Mouse (Mus musculus) liver, embryonic 12.5 days (tissue): ENCODE measurements around the gene Olfr1348. TPM values are rescaled to one million over a fixed set of nuclear protein-coding genes. Genes with fewer than 3 reads are reported as not detected.

Experiments
- polyA plus RNA-seq: library from polyadenylated mRNA; unstranded; fragments of >200 nt; fragmentation: Nextera tagmentation; extraction: Ambion mirVana; gene quantifications from 2 replicates; pipeline ENCODE4 v1.2.1, GENCODE M21; 2016

Gene Olfr1348
- polyA plus RNA-seq, 1 experiment from 2014 or later: not detected

Other genes starting within 250 kb of the Olfr1348 start
- gene Zfp667, start 222.2 kb downstream of the Olfr1348 start, polyA plus RNA-seq: 8.1 and 8.2 TPM in 2 replicates
- 1.6 and 2.1 TPM in 2 replicates for gene Zfp583, start 177.5 kb downstream of the Olfr1348 start, polyA plus RNA-seq
- 0.50 and 0.57 TPM in 2 replicates for gene Gm3854, start 165.0 kb downstream of the Olfr1348 start, polyA plus RNA-seq
- gene Zfp78, start 145.5 kb downstream of the Olfr1348 start, polyA plus RNA-seq: 1.3 TPM in 2 replicates
- 1.7 TPM in 2 replicates for gene Zfp28, start 125.5 kb downstream of the Olfr1348 start, polyA plus RNA-seq
- 0.10 TPM in 1 of 2 replicates, not detected in the other for gene Smim17, start 110.0 kb downstream of the Olfr1348 start, polyA plus RNA-seq
- gene Gm20715, start 98.5 kb downstream of the Olfr1348 start, polyA plus RNA-seq: not detected in 2 replicates
- not detected in 2 replicates for gene Olfr1344, start 70.1 kb downstream of the Olfr1348 start, polyA plus RNA-seq
- gene Olfr1336, start 52.6 kb downstream of the Olfr1348 start, polyA plus RNA-seq: not detected in 2 replicates
- not detected in 2 replicates for gene Olfr1346, start 41.6 kb downstream of the Olfr1348 start, polyA plus RNA-seq
- gene Olfr5, start 21.8 kb downstream of the Olfr1348 start, polyA plus RNA-seq: not detected in 2 replicates
- gene Olfr1347, start 9.0 kb downstream of the Olfr1348 start, polyA plus RNA-seq: not detected in 2 replicates
- not detected in 2 replicates for gene Olfr1349, start 14.2 kb upstream of the Olfr1348 start, polyA plus RNA-seq
- not detected in 2 replicates for gene Olfr1350, start 56.1 kb upstream of the Olfr1348 start, polyA plus RNA-seq
- 2.1 and 2.8 TPM in 2 replicates for gene Zim1, start 187.7 kb upstream of the Olfr1348 start, polyA plus RNA-seq
- 75.1 and 81.6 TPM in 2 replicates for gene Peg3, start 221.7 kb upstream of the Olfr1348 start, polyA plus RNA-seq
- gene Usp29, start 221.8 kb upstream of the Olfr1348 start, polyA plus RNA-seq: 2.7 and 3.7 TPM in 2 replicates